Mouse (Mus musculus): ENCODE measurements around the gene Trpm5.

The Trpm5 gene

GRCm38 (mm10) chr7:143094592-143095553 is at the start of gene Trpm5:
Trpm5 (minus strand) TSS chr7:143094642.
- no peak for DNase-seq

DNA sequence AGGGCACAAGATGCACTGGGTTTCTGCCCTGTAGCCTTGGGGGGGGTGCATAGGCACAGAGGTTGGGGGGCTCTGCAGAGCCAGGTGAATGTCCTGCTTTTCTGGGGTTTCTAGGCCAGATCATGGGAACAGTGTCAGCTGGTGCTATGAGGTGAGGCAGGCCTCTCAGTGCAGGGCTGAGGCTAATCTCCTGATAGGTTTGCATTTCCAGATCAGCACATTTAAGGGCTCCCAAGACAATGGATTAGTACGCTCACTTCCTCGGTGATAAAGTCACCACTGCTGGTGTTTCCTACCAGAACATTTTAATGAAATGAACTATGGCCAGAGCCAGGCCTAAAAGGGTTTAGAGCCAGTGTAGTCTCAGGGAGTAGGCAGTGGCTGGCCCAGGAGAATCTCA is 48.2 kb upstream of the Trpm5 start:
- DNase-seq: no peak

DNA sequence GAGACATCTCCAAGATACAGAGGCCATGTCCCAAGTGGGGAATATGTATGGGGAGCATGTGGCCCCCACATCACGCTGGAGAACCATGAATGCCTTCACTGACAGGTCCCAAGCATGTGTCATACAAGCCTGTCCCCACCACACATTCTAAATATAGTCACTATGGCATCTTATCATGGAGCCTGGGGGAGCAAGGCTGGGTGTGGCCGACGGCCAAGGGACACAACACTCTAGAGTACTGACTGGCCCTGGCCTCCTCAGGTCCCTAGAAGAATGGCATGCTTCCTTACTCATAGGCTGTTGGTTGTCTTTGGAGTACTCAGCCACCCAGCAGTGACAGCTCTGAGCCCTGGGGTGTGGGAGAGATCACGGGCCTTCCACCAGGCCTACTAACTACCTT is 45.5 kb upstream of the Trpm5 start:
- no peak for DNase-seq

- peak; percentile 44 for DNase-seq
These were observed 44.3 kb upstream of the Trpm5 start for GRCm38 (mm10) chr7:143138789-143139188.

- no peak for DNase-seq
These were observed 42.1 kb upstream of the Trpm5 start for GRCm38 (mm10) chr7:143136561-143136960.

DNA sequence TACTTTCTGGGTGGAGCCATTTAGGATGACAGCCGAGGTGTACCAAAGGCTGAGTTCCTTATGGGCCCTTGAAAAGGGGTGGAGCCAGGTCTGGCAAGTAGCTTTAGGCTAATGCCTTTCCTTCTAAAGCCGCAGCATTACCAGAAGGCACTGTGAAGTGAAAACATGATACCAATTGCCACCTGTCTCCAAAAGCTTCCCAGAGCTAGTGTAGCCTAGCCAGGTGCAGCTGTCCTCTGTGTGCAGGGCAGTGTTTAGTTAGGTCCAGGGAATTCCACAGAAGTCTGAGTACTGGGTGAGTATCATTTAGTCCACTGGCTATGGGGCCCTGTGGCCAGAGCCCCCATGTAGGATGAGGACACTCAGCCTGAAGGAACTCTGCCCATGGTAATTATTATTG is 41.7 kb upstream of the Trpm5 start:
- DNase-seq: no peak

DNA sequence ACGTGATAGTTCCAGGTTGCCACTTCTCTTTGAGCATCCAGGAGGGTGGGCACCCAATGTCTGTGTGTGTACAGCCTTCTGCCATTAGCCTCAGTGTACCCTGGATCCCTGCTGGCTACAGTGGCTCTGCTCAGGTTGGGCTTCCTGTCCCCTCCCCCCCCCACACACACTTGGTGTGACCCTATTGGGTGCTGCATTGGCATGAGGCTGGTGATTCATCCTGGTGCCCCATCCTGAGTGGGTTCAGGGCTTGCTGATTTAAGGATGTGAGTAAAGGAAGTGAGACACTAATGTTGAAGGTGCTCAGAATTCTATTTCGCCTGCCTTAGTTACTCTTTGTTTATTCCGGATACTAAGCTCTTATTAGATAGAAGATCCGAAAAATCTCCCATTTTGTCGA is 38.4 kb upstream of the Trpm5 start:
- no peak for DNase-seq

- no peak for DNase-seq
These were observed 30.5 kb upstream of the Trpm5 start for GRCm38 (mm10) chr7:143124902-143125301.

DNA sequence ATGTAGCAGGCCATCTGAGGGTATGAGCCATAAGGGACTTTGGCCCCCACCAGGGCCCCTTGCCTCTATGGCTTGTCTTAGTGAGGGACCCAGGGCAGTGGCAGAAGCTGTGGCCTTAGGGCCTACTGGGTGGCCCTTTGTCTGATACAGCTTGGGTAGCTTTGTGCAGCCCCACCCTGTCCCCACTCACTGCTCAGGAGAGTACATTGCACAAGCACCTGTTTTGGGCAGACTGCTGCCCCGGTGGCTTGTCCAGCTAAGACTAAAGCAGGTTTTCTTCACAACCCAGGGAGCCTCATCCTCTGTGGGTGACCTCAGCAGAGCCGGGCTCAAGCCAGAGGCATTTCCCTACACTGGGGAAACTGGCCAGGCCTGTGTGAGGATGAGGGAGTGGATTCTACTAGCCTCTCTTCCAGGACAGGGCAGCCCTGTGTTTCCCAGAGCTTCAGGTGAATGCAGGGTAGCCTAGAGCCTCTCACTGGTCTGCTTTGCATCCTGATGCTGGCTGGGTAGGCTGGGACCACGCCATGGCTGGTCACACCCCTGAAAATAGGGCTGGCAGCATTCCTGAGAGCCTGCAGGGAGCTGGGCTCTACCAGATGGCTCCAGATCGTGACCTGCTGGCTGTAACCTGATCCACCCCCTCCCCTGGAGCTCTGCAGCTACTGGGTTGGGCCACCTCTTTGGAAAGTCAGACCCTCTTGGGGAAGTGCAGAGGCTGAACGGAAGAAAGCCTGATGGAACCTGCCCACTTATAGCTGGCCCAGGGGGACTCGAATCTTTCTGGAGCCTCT is 29.6 kb upstream of the Trpm5 start:
- DNase-seq: peak; percentile 83

- DNase-seq: peak; percentile 46
These were observed 27.7 kb upstream of the Trpm5 start for GRCm38 (mm10) chr7:143122191-143122590.

DNA sequence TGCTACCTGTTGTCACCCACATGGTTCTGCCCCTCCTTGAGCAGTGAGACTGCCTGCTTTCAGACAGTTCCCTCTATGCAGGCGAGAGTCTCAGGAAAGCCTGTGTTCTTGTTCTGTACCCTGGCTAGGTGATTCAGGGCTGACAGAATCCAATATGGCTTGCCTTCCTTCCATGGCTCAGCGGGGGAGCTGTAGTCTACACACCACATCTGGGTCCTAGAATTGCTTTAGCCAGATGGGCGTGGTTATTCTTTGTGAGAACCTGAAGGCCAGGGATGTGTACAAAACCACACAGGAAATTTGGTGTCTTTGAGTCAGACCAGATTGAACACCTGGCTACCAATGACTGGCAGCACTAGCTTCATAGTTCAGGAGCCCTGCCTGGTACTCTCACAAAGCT is 25.4 kb upstream of the Trpm5 start:
- DNase-seq: no peak

DNA sequence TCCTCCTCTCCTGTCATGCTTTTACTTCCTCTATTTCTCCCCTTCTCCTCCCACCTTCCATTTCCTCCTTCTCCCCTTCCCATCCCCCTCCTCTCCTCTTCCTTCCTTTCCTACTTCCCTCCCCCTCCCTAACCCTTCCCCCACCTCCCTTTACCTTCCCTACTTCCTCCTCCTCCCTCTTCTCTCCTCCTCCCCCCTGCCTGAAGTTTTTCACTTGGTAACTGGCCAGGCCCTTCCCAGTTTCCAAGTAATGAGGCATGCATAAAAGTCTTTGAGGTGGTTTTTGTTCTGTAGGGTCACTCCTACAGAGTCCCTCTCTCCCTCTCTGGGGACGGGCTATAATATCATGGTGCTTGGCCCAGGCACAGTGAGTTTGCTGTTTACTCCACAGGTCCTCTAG is 25.0 kb upstream of the Trpm5 start:
- DNase-seq: peak; percentile 49

- no peak for DNase-seq
These were observed 22.1 kb upstream of the Trpm5 start for GRCm38 (mm10) chr7:143116521-143116920.

DNA sequence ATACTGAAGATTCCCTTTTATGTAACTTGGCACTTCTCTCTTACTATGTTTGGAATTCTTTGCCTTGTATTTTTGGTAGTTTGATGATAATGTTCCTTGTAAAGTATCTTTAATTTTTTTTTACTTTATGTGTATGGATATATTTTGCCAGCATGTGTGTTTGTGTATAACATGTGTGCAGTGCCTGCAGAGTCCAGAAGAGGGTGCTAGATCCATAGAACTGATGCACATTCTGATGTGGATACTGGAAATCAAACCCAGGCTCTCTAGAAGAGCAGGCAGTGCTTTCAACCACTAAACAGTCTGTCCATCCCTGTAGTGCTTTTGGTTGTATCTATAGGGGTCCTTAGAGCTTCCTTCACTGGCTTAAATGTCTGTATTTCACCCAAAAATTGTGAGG is 20.3 kb upstream of the Trpm5 start:
- DNase-seq: no peak

DNA sequence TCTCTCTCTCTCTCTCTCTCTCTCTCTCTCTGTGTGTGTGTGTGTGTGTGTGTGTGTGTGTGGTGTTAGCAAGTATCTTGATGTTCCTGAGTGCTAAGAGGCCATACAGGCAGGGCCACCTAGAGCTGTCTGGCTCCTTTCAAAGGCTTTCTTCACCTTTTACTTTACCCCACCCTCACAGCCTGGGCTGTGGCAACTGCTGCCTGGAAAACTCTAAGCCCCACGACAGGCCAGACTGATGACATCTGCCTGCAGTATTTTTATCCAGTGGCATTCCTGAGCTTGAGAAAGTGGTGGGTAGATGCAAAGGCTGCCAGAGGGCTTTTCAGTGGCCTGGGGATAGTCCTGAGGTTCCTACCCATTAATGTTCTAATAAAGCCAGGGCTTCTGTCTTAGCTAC is 18.0 kb upstream of the Trpm5 start:
- no peak for DNase-seq

DNA sequence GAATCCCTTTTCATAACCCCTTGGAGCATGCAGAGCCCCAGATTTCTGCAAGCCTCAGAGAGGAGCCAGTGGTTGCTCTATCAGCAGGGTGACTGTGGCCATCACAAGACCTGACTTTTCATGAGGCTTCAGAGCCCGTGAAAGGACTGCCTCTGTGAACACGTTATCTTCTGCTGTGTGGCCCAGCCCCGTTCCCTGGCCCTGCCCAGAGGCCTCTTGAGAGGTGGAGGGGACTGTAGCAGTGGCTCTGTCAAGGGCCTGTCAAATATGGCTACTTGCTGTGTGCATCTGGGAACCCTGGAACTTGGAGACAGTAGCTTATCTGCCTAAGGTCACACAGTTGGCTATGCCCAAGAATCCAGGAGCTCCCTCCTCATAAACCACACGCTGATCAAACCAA is 17.3 kb upstream of the Trpm5 start:
- DNase-seq: no peak

DNA sequence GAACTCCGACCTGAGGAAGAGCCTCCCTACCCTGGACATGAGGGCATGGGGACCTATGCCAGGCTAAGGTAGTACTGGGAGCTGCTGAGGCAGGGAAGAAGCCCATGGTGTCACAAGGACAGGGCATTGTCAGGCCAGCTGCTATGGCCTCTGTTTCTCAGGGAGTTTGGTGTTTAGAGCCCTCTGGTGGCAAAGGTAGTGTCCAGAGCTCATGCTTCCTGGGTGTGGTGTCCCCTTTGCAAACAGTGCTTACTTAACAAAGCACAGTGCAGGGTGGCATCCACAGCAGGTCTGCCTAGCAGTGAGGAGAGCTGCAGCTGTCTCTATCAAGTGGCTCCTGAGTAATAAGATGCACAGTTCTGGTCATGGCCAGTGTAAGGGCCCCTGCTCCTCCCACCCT is 16.4 kb upstream of the Trpm5 start:
- DNase-seq: no peak

DNA sequence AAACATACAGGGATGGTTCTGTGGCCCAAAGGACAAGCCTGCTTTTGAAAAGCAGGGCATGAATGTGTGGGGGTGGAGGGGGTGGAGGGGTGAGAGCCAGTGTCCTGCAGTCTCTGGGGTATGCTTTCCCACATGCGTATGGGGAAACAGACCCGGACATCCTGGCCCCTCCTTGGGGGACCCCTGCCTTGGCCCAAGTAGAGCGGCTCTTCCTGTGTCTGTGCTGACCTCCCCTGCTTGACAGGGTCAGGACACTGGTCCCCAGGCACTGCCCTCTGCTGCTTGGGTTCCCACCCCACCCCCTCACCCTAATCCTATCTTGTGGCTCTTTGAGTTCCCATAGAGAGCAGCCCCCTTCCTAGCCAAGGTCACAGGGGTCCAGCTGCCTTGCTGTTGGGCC is 15.3 kb upstream of the Trpm5 start:
- no peak for DNase-seq

DNA sequence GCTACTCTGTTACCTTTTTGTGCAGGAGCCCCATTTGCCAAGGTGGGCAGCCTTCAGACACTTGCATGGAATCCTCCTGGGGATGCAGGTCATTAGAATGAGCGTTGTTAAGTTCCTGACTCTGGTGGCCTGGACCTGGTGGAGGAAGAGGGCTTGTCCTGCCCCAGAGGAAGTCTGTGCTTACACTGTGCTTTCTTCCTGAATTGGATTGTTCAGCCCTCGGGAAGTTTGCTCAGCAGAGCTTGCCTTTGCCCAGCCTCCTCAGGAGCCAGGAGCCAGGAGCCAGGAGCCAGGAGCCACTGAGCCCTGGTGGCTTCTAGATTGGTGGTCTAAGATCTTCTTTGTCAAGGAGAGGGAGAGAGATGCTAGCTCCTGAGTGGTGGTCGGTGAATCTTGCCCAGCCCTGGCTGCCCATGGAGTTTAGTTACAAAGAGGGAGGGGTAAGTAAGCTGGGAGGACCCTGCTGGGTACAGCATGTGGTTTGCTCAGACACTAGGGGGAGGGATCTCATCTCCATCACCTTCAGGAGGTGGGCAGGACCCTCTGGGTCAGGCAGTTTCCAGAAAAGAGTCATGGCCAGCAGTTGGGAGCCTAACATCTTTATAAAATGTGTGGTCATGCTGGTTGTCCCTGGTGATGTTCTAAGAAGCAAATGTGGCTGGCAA is 14.7 kb upstream of the Trpm5 start:
- DNase-seq: no peak

DNA sequence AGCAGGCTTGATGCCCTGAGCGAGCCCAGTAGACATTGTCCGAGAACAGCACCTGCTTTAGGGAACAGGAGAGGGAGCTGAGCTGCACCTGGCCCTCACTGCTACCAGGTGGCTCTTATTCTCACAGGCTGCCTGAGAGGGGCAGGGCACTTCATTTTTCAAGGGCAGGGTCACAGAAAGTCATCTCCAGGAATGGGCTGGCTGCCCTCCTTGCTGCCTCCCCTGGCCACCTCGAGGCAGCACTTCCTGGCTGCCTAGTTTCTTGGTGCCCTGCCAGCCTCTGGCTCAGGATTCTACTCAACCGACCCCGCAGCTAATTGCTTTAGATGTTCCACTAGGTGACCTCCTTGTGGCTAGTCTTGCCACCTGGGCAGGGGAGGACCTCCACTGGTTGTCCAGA is 13.8 kb upstream of the Trpm5 start:
- peak; percentile 80 for DNase-seq

- peak; percentile 81 for DNase-seq
These were observed 12.4 kb upstream of the Trpm5 start for GRCm38 (mm10) chr7:143106672-143107465.

GRCm38 (mm10) chr7:143106062-143106461 is 11.6 kb upstream of the Trpm5 start, which contains the start of gene Kcnq1:
Kcnq1 (plus strand) TSS chr7:143106362.
- no peak for DNase-seq
